In the genomic region with DNA sequence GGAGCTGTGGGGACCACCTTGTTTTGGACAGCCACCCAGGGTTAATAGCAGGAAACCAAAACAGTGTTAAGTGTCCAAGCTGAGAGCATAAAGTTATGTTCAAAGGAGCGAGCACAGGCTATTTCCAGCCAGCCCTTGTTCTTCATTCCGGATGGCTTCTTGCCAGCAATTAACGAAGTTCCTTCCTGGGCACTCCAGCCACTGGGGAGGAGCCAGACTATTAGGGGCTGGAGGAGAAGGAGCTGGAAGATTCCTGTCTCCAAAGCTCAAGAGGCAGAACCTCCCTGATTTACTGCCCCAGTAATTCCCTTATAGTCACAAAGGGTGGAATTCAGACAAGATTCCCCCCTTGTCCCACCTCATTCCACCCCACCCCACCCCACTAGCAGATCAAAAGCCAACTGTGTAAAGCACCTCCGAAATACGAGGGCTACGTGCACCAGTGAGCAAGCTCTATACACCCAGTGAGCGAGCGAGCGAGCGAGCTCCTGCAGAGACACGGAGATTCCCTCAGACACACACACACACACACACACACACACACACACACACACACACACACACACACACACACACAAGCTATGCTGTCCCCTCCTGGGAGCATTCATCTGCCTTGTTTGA, we compare ENCODE assay signal across 8 mouse cellular contexts.
DNase-seq lines count a peak whose midpoint lies in the region; ATAC-seq and TF ChIP-seq lines count a peak whose summit lies in the region.

No protein-coding gene starts in this region.

- no peaks in the 10 kb centered on the region for H3K27me3 ChIP-seq in heart, embryonic 15.5 days
- no peaks in the 10 kb centered on the region for H3K27me3 ChIP-seq in kidney, postnatal 0 days (ENCODE audit: insufficient read depth, low read length)

- H3K9me3 ChIP-seq in heart, embryonic 15.5 days (replicated peaks): no peaks in the 10 kb centered on the region
- no peaks in the 10 kb centered on the region for H3K9me3 ChIP-seq in kidney, postnatal 0 days (replicated peaks; ENCODE audit: low read length)

- H3K4me2 ChIP-seq in heart, embryonic 15.5 days: no peak overlapping the region
- H3K4me2 ChIP-seq in kidney, postnatal 0 days (ENCODE audit: low read length): peak overlapping the region; percentile 41

- peak overlapping the region; percentile 56 for H3K27ac ChIP-seq in heart, embryonic 15.5 days
- peak overlapping the region; percentile 71 for H3K27ac ChIP-seq in kidney, postnatal 0 days

- H3K9ac ChIP-seq in heart, embryonic 15.5 days: no peak overlapping the region
- H3K9ac ChIP-seq in kidney, postnatal 0 days (ENCODE audit: low read depth, low read length): no peak overlapping the region

- 46% methylated on average over 11 of the region's 11 CpGs for WGBS in heart, embryonic 15.5 days
- 8% methylated on average over 10 of the region's 11 CpGs for WGBS in kidney, postnatal 0 days

- ATAC-seq in heart, embryonic 15.5 days (replicated peaks; ENCODE audit: insufficient number of reproducible peaks, insufficient read depth, low FRiP score, low read depth): peak; percentile 64; the same call in 1 of the 2 replicates
- peak; percentile 81 for ATAC-seq in kidney, postnatal 0 days (replicated peaks; ENCODE audit: low FRiP score, low read depth)
- no peak for ATAC-seq in megakaryocyte progenitor cell, adult 5-6 weeks (replicated peaks; ENCODE audit: poor library complexity)

- peak; percentile 62 for DNase-seq in adrenal gland, adult 2 months
- DNase-seq in adrenal gland, postnatal 25 days: no peak
- peak; percentile 93 for DNase-seq in Muller cell, postnatal 12 days (ENCODE audit: inconsistent ontology term)
- peak; percentile 95 for DNase-seq in kidney, postnatal 0 days (ENCODE audit: low spot score)
- DNase-seq in lung, postnatal 10 days: peak; percentile 89
- DNase-seq in T-cell, adult 2 months (ENCODE audit: low spot score): no peak

- no peaks in the 10 kb centered on the region for H3K36me3 ChIP-seq in heart, embryonic 15.5 days
- no peaks in the 10 kb centered on the region for H3K36me3 ChIP-seq in kidney, postnatal 0 days (ENCODE audit: insufficient read depth, low read length)

- no peak overlapping the region for H3K4me3 ChIP-seq in heart, embryonic 15.5 days
- H3K4me3 ChIP-seq in kidney, postnatal 0 days (replicated peaks; ENCODE audit: low read depth, low read length): no peak overlapping the region

- no peak for TF ChIP-seq CTCF in kidney, postnatal 0 days (IDR thresholded peaks at IDR 0.05; ENCODE audit: low read depth)

- H3K4me1 ChIP-seq in heart, embryonic 15.5 days (replicated peaks): peaks cover 8% of the 10 kb centered on the region
- H3K4me1 ChIP-seq in kidney, postnatal 0 days (replicated peaks; ENCODE audit: insufficient read depth, low read length): peaks cover 7% of the 10 kb centered on the region; the same call in 1 of the 2 replicates

Comparison
In these comparisons a context has a peak if more than half of its experiments do, and no peak if none do; other contexts are left out.
1. DNase-seq: peak in adrenal gland, adult 2 months (single experiment), Muller cell, postnatal 12 days (single experiment), kidney, postnatal 0 days (single experiment) and lung, postnatal 10 days (single experiment); none in adrenal gland, postnatal 25 days (single experiment) and T-cell, adult 2 months (single experiment).